Mouse (Mus musculus) forebrain, embryonic 15.5 days (tissue): ENCODE results near the gene Rad9b. TPM values are rescaled to one million over a fixed set of nuclear protein-coding genes. Genes with fewer than 3 reads are reported as not detected.

Experiments
- ATAC-seq: fragments of 200-750 bp; cut with Nextera tagmentation; replicated peaks from 2 replicates; pipeline ENCODE4 v1.8.0; 2017; ENCODE audit warnings: mild to moderate bottlenecking, moderate TSS enrichment, moderate library complexity
- H3K27ac ChIP-seq: fragments of 300-500 bp; sonication (generic); replicated peaks from 2 replicates; pipeline ENCODE4 v1.5.1; 2015; ENCODE audit warnings: mild to moderate bottlenecking, inconsistent platforms
- H3K27me3 ChIP-seq: fragments of 300-500 bp; sonication (generic); 2 replicates; pipeline ENCODE4 v1.6.1; 2015; ENCODE audit warnings: inconsistent platforms
- H3K36me3 ChIP-seq: fragments of 300-500 bp; sonication (generic); 2 replicates; pipeline ENCODE4 v1.6.1; 2015; ENCODE audit warnings: mild to moderate bottlenecking, inconsistent platforms
- H3K4me1 ChIP-seq: fragments of 300-500 bp; sonication (generic); 2 replicates; pipeline ENCODE4 v1.6.1; 2015; ENCODE audit warnings: inconsistent platforms
- H3K4me2 ChIP-seq: fragments of 300-500 bp; sonication (generic); replicated peaks from 2 replicates; pipeline ENCODE4 v1.6.1; 2015; ENCODE audit warnings: mild to moderate bottlenecking, inconsistent platforms
- H3K4me3 ChIP-seq: fragments of 300-500 bp; sonication (generic); 2 replicates; pipeline ENCODE4 v1.5.1; 2015; ENCODE audit warnings: mild to moderate bottlenecking, inconsistent platforms
- H3K9ac ChIP-seq: fragments of 300-500 bp; sonication (generic); replicated peaks from 2 replicates; pipeline ENCODE4 v1.6.1; 2015; ENCODE audit warnings: mild to moderate bottlenecking, inconsistent platforms
- H3K9me3 ChIP-seq: fragments of 300-500 bp; sonication (generic); 2 replicates; pipeline ENCODE4 v1.6.1; 2016; ENCODE audit warnings: inconsistent platforms
- WGBS: fragments of 180-500 bp; shearing (Covaris S2); methylation state at CpG from one replicate; pipeline ENCODE4 v1.1.7; 2015; ENCODE audit warnings: mixed read lengths; 5-methylcytosine and 5-hydroxymethylcytosine counted together
- polyA plus RNA-seq: library from polyadenylated mRNA; unstranded; fragments of >200 nt; fragmentation: Nextera tagmentation; extraction: Ambion mirVana; gene quantifications from 2 replicates; pipeline ENCODE4 v1.2.1, GENCODE M21; 2015

Gene Rad9b
- 17.6 and 17.8 TPM in 2 replicates for polyA plus RNA-seq

DNA sequence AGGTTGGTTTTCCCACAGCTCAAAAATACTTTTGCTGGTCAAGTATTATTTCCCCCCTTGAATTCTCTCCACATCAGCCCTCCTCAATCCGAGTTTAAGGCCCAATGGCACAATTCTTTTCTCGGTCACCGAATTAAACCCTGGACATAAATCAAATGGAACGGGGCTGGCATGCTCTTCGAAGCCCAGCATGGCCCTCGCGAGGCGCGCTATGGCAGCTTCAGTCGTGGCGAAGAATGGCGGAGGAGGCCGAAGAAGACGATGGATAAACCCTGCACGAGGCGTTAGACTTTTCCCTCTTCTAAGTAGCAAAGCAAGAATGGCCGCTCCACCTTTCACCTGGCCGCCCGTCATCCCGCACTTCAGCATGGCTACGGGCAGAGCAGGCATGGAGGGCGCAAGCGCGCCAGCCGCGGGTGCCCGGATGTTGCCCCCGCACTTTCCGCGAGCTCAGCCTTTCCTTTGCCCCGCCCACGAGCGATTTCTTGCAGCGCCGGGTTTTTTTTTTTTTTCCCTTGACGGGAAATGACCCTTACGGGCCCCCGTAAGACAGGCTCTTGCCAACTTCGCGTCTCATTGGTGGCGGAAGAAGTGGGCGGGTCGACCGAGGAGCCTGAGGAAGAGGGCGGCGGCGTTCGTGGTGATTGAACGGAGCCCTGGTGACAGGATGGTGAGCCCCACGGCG is at the start of gene Rad9b, which contains the start of gene Vps29:
Gene Rad9b, minus strand, starts transcription at position 427 of the 685 bp plus-strand sequence.
Gene Vps29, plus strand, starts transcription at position 563 of the 685 bp plus-strand sequence.
- Histone ChIP-seq H3K9me3 (no peaks in the 10 kb centered on the region), H3K27me3 (no peaks in the 10 kb centered on the region), H3K36me3 (peaks cover 5% of the 10 kb centered on the region; the same call in 1 of the 2 replicates), H3K27ac (peak within 1 kb of the TSS; percentile 83), H3K4me1 (peaks cover 16% of the 10 kb centered on the region), H3K9ac (peak within 1 kb of the TSS; percentile 83), H3K4me3 (peak within 1 kb of the TSS; percentile 84), H3K4me2 (peak within 1 kb of the TSS; percentile 73)
- peak; percentile 93 for ATAC-seq
- under 1% methylated on average over 51 of the region's 51 CpGs for WGBS

- peaks cover 71% of the 10 kb centered on the region for H3K36me3 ChIP-seq
- H3K27ac ChIP-seq = no peak overlapping the region
- H3K4me1 ChIP-seq = peaks cover 3% of the 10 kb centered on the region
- no peak overlapping the region for H3K4me2 ChIP-seq
- H3K9me3 ChIP-seq = no peaks in the 10 kb centered on the region; the same call in 1 of the 2 replicates
- no peaks in the 10 kb centered on the region for H3K27me3 ChIP-seq
- no peak overlapping the region for H3K9ac ChIP-seq
- no peak for ATAC-seq
- H3K4me3 ChIP-seq = no peak overlapping the region
- WGBS = 96% methylated on average over 12 of the region's 12 CpGs
These were observed 49.3 kb upstream of the Rad9b start for GRCm38 (mm10) chr5:122403362-122403761.

GRCm38 (mm10) chr5:122402772-122403171 is 48.7 kb upstream of the Rad9b start:
- Histone ChIP-seq H3K36me3 (peaks cover 75% of the 10 kb centered on the region), H3K4me1 (peaks cover 3% of the 10 kb centered on the region), H3K9me3 (no peaks in the 10 kb centered on the region; the same call in 1 of the 2 replicates), H3K9ac (no peak overlapping the region), H3K27me3 (no peaks in the 10 kb centered on the region), H3K4me3 (no peak overlapping the region), H3K4me2 (no peak overlapping the region), H3K27ac (peak overlapping the region; percentile 24; the same call in 1 of the 2 replicates)
- 0 out of 2 replicates have a peak, but pooled peaks have one; percentile 16 for ATAC-seq
- 81% methylated on average over 5 of the region's 5 CpGs for WGBS

- H3K4me2 ChIP-seq = no peak overlapping the region
- H3K4me3 ChIP-seq = no peak overlapping the region
- no peak for ATAC-seq
- WGBS = 72% methylated on average over 13 of the region's 13 CpGs
- peaks cover 3% of the 10 kb centered on the region for H3K4me1 ChIP-seq
- peaks cover 71% of the 10 kb centered on the region for H3K36me3 ChIP-seq
- H3K9ac ChIP-seq = no peak overlapping the region
- H3K9me3 ChIP-seq = no peaks in the 10 kb centered on the region; the same call in 1 of the 2 replicates
- H3K27me3 ChIP-seq = no peaks in the 10 kb centered on the region
- H3K27ac ChIP-seq = peak overlapping the region; percentile 24; the same call in 1 of the 2 replicates
These were observed 48.1 kb upstream of the Rad9b start for GRCm38 (mm10) chr5:122402160-122402559.

- no peak for ATAC-seq
- Histone ChIP-seq H3K4me2 (no peak overlapping the region), H3K27me3 (no peaks in the 10 kb centered on the region), H3K9ac (no peak overlapping the region), H3K4me1 (peaks cover 3% of the 10 kb centered on the region), H3K27ac (no peak overlapping the region), H3K36me3 (peaks cover 70% of the 10 kb centered on the region), H3K9me3 (no peaks in the 10 kb centered on the region), H3K4me3 (no peak overlapping the region)
- 12% methylated on average over 8 of the region's 8 CpGs for WGBS
These were observed 47.2 kb upstream of the Rad9b start for GRCm38 (mm10) chr5:122401303-122401640.

- peaks cover 3% of the 10 kb centered on the region for H3K4me1 ChIP-seq
- H3K36me3 ChIP-seq = peaks cover 65% of the 10 kb centered on the region
- no peak for ATAC-seq
- no peak overlapping the region for H3K9ac ChIP-seq
- 84% methylated on average over 18 of the region's 18 CpGs for WGBS
- H3K9me3 ChIP-seq = no peaks in the 10 kb centered on the region
- no peaks in the 10 kb centered on the region for H3K27me3 ChIP-seq
- H3K27ac ChIP-seq = no peak overlapping the region
- H3K4me3 ChIP-seq = no peak overlapping the region
- no peak overlapping the region for H3K4me2 ChIP-seq
These were observed 46.7 kb upstream of the Rad9b start for GRCm38 (mm10) chr5:122400628-122401302.

- Histone ChIP-seq H3K27ac (no peak overlapping the region), H3K36me3 (peaks cover 56% of the 10 kb centered on the region), H3K4me2 (no peak overlapping the region), H3K27me3 (no peaks in the 10 kb centered on the region), H3K4me1 (peaks cover 3% of the 10 kb centered on the region), H3K9ac (no peak overlapping the region), H3K9me3 (no peaks in the 10 kb centered on the region), H3K4me3 (no peak overlapping the region)
- 94% methylated on average over 8 of the region's 8 CpGs for WGBS
- ATAC-seq = no peak
These were observed 45.8 kb upstream of the Rad9b start for GRCm38 (mm10) chr5:122399871-122400270.

GRCm38 (mm10) chr5:122397495-122397894 is 43.5 kb upstream of the Rad9b start:
- WGBS = 88% methylated on average over 8 of the region's 8 CpGs
- ATAC-seq = no peak
- Histone ChIP-seq H3K9me3 (no peaks in the 10 kb centered on the region), H3K27me3 (no peaks in the 10 kb centered on the region), H3K36me3 (peaks cover 37% of the 10 kb centered on the region), H3K27ac (no peak overlapping the region), H3K4me3 (no peak overlapping the region), H3K4me2 (no peak overlapping the region), H3K9ac (no peak overlapping the region), H3K4me1 (peaks cover 14% of the 10 kb centered on the region)

DNA sequence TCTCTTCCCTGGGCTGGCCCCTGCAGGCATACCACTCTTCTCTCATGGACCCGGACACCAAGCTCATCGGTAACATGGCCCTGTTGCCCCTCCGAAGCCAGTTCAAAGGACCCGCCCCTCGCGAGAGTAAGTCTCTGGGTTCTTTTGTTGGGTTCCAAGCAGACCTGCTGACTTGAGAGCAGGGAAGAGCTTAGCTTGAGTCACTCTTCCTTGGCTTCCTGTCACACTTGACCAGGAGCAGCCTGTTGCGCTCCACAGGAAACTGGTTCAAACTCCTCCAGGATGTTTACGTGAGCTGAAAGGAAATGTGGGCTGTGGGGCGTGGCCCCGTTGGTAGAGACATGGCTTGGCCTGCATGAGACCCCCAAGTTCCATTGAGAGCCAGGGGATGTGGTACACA is 42.8 kb upstream of the Rad9b start:
- no peak overlapping the region for H3K4me2 ChIP-seq
- H3K4me3 ChIP-seq = no peak overlapping the region
- peaks cover 16% of the 10 kb centered on the region for H3K4me1 ChIP-seq
- no peak overlapping the region for H3K27ac ChIP-seq
- peaks cover 30% of the 10 kb centered on the region for H3K36me3 ChIP-seq
- no peak for ATAC-seq
- H3K27me3 ChIP-seq = no peaks in the 10 kb centered on the region
- 88% methylated on average over 10 of the region's 10 CpGs for WGBS
- H3K9me3 ChIP-seq = no peaks in the 10 kb centered on the region
- H3K9ac ChIP-seq = no peak overlapping the region

DNA sequence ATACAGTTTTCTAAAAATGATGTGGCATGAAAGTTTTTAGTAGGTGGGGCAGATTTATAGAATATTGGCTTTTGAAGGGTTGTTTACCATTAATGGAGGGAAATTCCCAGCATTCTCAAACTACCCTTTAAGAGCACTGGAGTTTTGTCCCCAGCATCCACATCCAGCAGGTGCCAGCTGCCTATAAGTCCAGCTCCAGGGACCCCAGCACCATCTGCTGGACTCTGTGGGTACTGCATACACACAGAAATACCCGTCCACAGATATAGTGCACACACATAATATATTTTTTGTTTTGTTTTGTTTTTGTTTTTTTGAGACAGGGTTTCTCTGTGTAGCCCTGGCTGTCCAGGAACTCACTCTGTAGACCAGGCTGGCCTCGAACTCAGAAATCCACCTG is 39.9 kb upstream of the Rad9b start:
- Histone ChIP-seq H3K9me3 (no peaks in the 10 kb centered on the region), H3K27ac (no peak overlapping the region), H3K4me2 (no peak overlapping the region), H3K36me3 (peaks cover 13% of the 10 kb centered on the region), H3K27me3 (no peaks in the 10 kb centered on the region), H3K9ac (no peak overlapping the region), H3K4me1 (peaks cover 13% of the 10 kb centered on the region), H3K4me3 (no peak overlapping the region)
- WGBS = 40% methylated on average over 2 of the region's 2 CpGs
- ATAC-seq = no peak

DNA sequence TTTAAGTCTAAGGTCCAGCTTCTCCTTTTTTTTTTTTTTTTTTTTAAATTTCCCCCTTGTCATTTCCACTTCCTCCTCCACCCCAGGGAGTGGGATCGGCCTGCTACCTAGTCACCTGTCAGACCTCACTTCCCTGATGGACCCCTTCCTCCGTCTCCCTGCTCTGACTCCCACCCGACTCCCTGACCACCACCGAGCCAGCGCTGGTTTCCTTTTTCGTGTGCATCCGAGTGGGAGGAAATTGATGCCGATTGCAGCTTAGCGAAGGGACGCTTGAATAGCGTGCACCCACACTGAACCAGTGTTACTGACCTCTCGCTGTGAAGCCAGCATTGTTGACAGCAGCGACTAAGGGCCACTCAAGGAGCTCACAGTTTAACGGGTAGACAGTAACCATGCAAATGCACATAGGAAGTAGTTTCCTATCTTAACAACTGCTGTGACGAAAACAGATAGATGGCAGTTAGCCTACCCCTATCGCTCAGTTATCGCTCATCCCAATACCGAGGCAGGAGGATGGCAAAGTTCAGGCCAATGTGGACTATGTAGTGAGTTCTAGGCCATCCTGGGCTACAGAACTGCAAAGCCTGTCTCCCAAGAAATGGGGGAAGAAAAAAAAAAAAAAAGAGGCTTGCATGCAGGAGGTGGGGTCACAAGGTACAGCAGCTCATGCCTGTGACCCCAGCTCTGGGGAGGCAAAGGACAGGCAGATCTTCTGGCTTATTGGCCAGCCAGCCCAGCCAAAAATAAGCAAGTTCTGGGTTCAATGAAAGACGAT is 38.4 kb upstream of the Rad9b start:
- peak overlapping the region; percentile 78 for H3K4me2 ChIP-seq
- H3K9me3 ChIP-seq = no peaks in the 10 kb centered on the region
- H3K27ac ChIP-seq = peak overlapping the region; percentile 60; the same call in 1 of the 2 replicates
- H3K27me3 ChIP-seq = no peaks in the 10 kb centered on the region
- WGBS = 16% methylated on average over 19 of the region's 19 CpGs
- peaks cover 13% of the 10 kb centered on the region for H3K4me1 ChIP-seq
- peak; percentile 57; the same call in 1 of the 2 replicates for ATAC-seq
- H3K36me3 ChIP-seq = peaks cover 9% of the 10 kb centered on the region
- H3K4me3 ChIP-seq = peak overlapping the region; percentile 60
- peak overlapping the region; percentile 69 for H3K9ac ChIP-seq

DNA sequence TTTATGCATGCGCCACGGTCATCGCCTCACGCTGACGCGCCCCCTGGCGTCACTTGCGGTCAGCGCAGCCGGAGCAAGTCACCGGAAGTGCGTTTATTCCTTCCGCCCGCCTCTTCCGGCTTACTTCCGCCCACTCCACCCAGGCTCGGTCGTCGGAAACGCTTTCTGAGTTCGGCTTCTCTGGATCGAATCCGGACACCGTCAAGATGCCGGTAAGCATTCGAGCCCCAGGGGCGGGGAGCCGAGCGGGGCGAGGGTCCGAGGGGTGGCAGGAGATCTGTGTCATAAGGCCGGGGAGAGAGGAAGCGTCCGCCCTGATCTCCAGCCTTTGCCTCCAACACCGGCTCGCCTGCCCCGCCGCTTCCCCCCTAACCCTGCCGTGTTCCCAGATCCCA is 37.8 kb upstream of the Rad9b start, which contains the start of gene Arpc3:
Gene Arpc3, plus strand, starts transcription at position 93 of the 395 bp plus-strand sequence.
- peak within 1 kb of the TSS; percentile 78 for H3K4me2 ChIP-seq
- WGBS = under 1% methylated on average over 39 of the region's 39 CpGs
- peaks cover 13% of the 10 kb centered on the region for H3K4me1 ChIP-seq
- H3K36me3 ChIP-seq = peaks cover 4% of the 10 kb centered on the region
- peak within 1 kb of the TSS; percentile 60 for H3K27ac ChIP-seq
- H3K9ac ChIP-seq = peak within 1 kb of the TSS; percentile 69
- no peaks in the 10 kb centered on the region for H3K9me3 ChIP-seq
- peak within 1 kb of the TSS; percentile 60 for H3K4me3 ChIP-seq
- no peaks in the 10 kb centered on the region for H3K27me3 ChIP-seq
- ATAC-seq = peak; percentile 91
